Mouse (Mus musculus): ENCODE measurements around the gene Gas2l1.

The Gas2l1 gene

GRCm38 (mm10) chr11:5042645-5043381, 22.3 kb downstream of the Gas2l1 start:
- no peak for DNase-seq (ENCODE audit: low spot score in 2 of 2)

- DNase-seq (ENCODE audit: low spot score in 2 of 2): no peak
These were observed 23.9 kb downstream of the Gas2l1 start for GRCm38 (mm10) chr11:5041144-5041780.

- DNase-seq (ENCODE audit: low spot score in 2 of 2): no peak
These were observed 24.5 kb downstream of the Gas2l1 start for GRCm38 (mm10) chr11:5040585-5040984.

- no peak for DNase-seq (ENCODE audit: low spot score in 2 of 2)
These were observed 27.8 kb downstream of the Gas2l1 start for GRCm38 (mm10) chr11:5037146-5037854.

- no peak for DNase-seq (ENCODE audit: low spot score in 2 of 2)
These were observed 29.7 kb downstream of the Gas2l1 start for GRCm38 (mm10) chr11:5035421-5035820.

- DNase-seq (ENCODE audit: low spot score in 2 of 2): no peak
These were observed 32.0 kb downstream of the Gas2l1 start for GRCm38 (mm10) chr11:5033136-5033535.

- DNase-seq (ENCODE audit: low spot score in 2 of 2): no peak
These were observed 32.4 kb downstream of the Gas2l1 start for GRCm38 (mm10) chr11:5032706-5033105.

GRCm38 (mm10) chr11:5028228-5028627, 36.9 kb downstream of the Gas2l1 start:
- no peak for DNase-seq (ENCODE audit: low spot score in 2 of 2)

- no peak for DNase-seq (ENCODE audit: low spot score in 2 of 2)
These were observed 40.0 kb downstream of the Gas2l1 start for GRCm38 (mm10) chr11:5025108-5025507.

- DNase-seq (ENCODE audit: low spot score in 2 of 2): no peak
These were observed 47.6 kb downstream of the Gas2l1 start for GRCm38 (mm10) chr11:5017506-5017905.

- no peak for DNase-seq (ENCODE audit: low spot score in 2 of 2)
These were observed 48.8 kb downstream of the Gas2l1 start for GRCm38 (mm10) chr11:5016286-5016685.

GRCm38 (mm10) chr11:5015720-5016119, 49.4 kb downstream of the Gas2l1 start:
- peak; percentile 49 to 74 for DNase-seq (ENCODE audit: low spot score in 2 of 2)

GRCm38 (mm10) chr11:5012213-5012715, 52.9 kb downstream of the Gas2l1 start:
- no peak for DNase-seq (ENCODE audit: low spot score in 2 of 2)

- no peak for DNase-seq (ENCODE audit: low spot score in 2 of 2)
These were observed 53.6 kb downstream of the Gas2l1 start for GRCm38 (mm10) chr11:5011480-5011879.

- no peak for DNase-seq (ENCODE audit: low spot score in 2 of 2)
These were observed 54.9 kb downstream of the Gas2l1 start for GRCm38 (mm10) chr11:5010205-5010604.

GRCm38 (mm10) chr11:5009354-5010074, 55.6 kb downstream of the Gas2l1 start:
- DNase-seq (ENCODE audit: low spot score in 2 of 2): peak in 1 of 2 experiments; percentile 33

- DNase-seq (ENCODE audit: low spot score in 2 of 2): no peak
These were observed 56.3 kb downstream of the Gas2l1 start for GRCm38 (mm10) chr11:5008867-5009266.

GRCm38 (mm10) chr11:5007186-5007585, 57.9 kb downstream of the Gas2l1 start:
- DNase-seq (ENCODE audit: low spot score in 2 of 2): no peak

- no peak for DNase-seq (ENCODE audit: low spot score in 2 of 2)
These were observed 59.6 kb downstream of the Gas2l1 start for GRCm38 (mm10) chr11:5005528-5005927.

All from spleen, postnatal 4 days (tissue).